Mouse (Mus musculus) cerebellum, adult 2 months (tissue): Measurements from ENCODE around the gene Ddx39b.

Source experiments
- CTCF ChIP-seq: fragments of 200-500 bp; IDR thresholded peaks from 2 replicates; pipeline ENCODE4 v1.5.1; 2011; ENCODE audit warnings: low read depth, mild to moderate bottlenecking, control low read depth, low read length, moderate library complexity, borderline replicate concordance; ENCODE audit not compliant: insufficient read depth
- POLR2A ChIP-seq: fragments of 200-500 bp; IDR thresholded peaks from 2 replicates; pipeline ENCODE4 v1.6.1; 2011; ENCODE audit warnings: low read length, control low read depth, borderline replicate concordance; ENCODE audit not compliant: insufficient read depth

- TF ChIP-seq POLR2A, result no peak
- no peak for TF ChIP-seq CTCF
Observed at GRCm38 (mm10) chr17:35240384-35241304, 902 bp upstream of the Ddx39b start.
